Mouse (Mus musculus) forebrain, postnatal 0 days (tissue): ENCODE measurements at regions not wholly inside any gene's neighbourhood (a gene's known extent, or its start where the extent isn't known, plus 50 kb on each side); places are given as distances from the start of the nearest gene placed in this dataset.

Experiments
- ATAC-seq: fragments of 200-750 bp; cut with Nextera tagmentation; 2 replicates; pipeline ENCODE4 v1.8.0; 2017; ENCODE audit warnings: mild to moderate bottlenecking, moderate library complexity
- DNase-seq: peaks from one replicate; pipeline ENCODE4 v3.0.0-alpha.2; 2015
- H3K27ac ChIP-seq: fragments of 300-500 bp; sonication (generic); 2 replicates; pipeline ENCODE4 v1.5.1; 2014; ENCODE audit warnings: low read depth, mild to moderate bottlenecking, antibody characterized with exemption, low read length, moderate library complexity, mixed read lengths
- H3K27me3 ChIP-seq: fragments of 300-500 bp; sonication (generic); 2 replicates; pipeline ENCODE4 v1.6.1; 2014; ENCODE audit warnings: mild to moderate bottlenecking, low read length, mixed read lengths; ENCODE audit not compliant: insufficient read depth
- H3K36me3 ChIP-seq: fragments of 300-500 bp; sonication (generic); 2 replicates; pipeline ENCODE4 v1.6.1; 2014; ENCODE audit warnings: mild to moderate bottlenecking, moderate library complexity; ENCODE audit not compliant: insufficient read depth
- H3K4me1 ChIP-seq: fragments of 300-500 bp; sonication (generic); 2 replicates; pipeline ENCODE4 v1.6.1; 2014; ENCODE audit warnings: antibody characterized with exemption; ENCODE audit not compliant: insufficient read depth
- H3K4me2 ChIP-seq: fragments of 300-500 bp; sonication (generic); 2 replicates; pipeline ENCODE4 v1.6.1; 2014; ENCODE audit warnings: low read depth, mild to moderate bottlenecking, moderate library complexity
- H3K4me3 ChIP-seq: fragments of 300-500 bp; sonication (generic); 2 replicates; pipeline ENCODE4 v1.5.1; 2014; ENCODE audit warnings: low read depth, low read length, mixed read lengths
- H3K9ac ChIP-seq: fragments of 300-500 bp; sonication (generic); 2 replicates; pipeline ENCODE4 v1.6.1; 2014; ENCODE audit warnings: mild to moderate bottlenecking
- H3K9me3 ChIP-seq: fragments of 300-500 bp; sonication (generic); 2 replicates; pipeline ENCODE4 v1.6.1; 2016; ENCODE audit warnings: low read length
- CTCF ChIP-seq: sonication (generic); IDR thresholded peaks from 2 replicates; pipeline ENCODE4 v1.5.1; 2016; ENCODE audit warnings: antibody characterized with exemption, control low read depth, low read depth
- WGBS: fragments of 180-500 bp; shearing (Covaris S2); extraction: QIAGEN DNeasy Blood & Tissue Kit; methylation state at CpG from one replicate; pipeline ENCODE4 v1.1.7; 2014; 5-methylcytosine and 5-hydroxymethylcytosine counted together

DNA sequence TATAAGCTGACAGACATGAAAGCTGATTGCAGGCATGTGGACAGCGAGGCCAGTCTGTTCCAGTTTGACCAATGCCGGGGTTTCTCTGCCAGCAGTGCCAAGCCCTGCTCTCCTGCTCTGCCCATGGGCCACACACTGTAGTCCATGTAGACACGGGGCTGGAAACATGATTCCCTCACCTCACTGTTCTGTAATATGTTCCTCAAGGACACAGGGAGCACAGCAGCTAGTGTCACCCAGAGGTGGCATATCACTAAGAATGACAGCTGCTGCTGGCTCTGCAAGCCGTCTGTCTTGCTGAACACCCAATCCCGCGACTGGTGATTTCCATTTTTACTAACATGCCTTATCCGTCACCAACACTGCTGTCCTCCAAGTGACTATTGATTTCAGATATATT, 339.9 kb downstream of the Lpin1 start:
- WGBS, result 86% methylated on average over 7 of the region's 7 CpGs

DNA sequence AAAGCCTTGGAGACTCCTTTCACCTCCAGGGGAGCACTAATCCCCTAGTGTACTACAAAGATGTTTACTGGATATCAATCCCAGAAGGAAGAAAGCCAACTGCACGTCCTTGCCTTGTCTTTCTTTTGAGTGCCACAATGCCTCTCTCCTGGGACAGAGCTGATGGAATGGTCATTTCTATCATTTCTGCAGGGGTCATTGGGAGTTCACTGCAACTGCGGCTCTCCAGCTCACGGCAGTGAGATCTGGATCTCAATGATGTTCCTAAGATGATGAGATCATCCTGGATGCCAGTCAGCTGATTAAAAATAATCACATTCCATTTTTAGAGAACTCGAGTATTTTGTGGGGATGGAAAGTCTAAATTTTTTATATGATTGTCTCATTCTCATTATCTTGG, 341.1 kb downstream of the Lpin1 start:
- Histone ChIP-seq H3K27me3 (no peaks in the 10 kb centered on the region), H3K36me3 (no peaks in the 10 kb centered on the region), H3K4me3 (no peak overlapping the region), H3K9me3 (no peaks in the 10 kb centered on the region), H3K4me2 (no peak overlapping the region), H3K9ac (no peak overlapping the region), H3K4me1 (no peaks in the 10 kb centered on the region), H3K27ac (no peak overlapping the region)
- WGBS, result 60% methylated on average over 4 of the region's 4 CpGs
- DNase-seq (no peak), ATAC-seq (no peak)
- TF ChIP-seq CTCF, result no peak

More for the DNA sequence above, 339.9 kb downstream of the Lpin1 start:
- TF ChIP-seq CTCF, result no peak
- Histone ChIP-seq H3K4me1 (no peaks in the 10 kb centered on the region), H3K9me3 (no peaks in the 10 kb centered on the region), H3K4me3 (no peak overlapping the region), H3K36me3 (no peaks in the 10 kb centered on the region), H3K27me3 (no peaks in the 10 kb centered on the region), H3K27ac (no peak overlapping the region), H3K4me2 (no peak overlapping the region), H3K9ac (no peak overlapping the region)
- DNase-seq, result no peak
- ATAC-seq, result no peak; the same call in 1 of the 2 replicates

DNA sequence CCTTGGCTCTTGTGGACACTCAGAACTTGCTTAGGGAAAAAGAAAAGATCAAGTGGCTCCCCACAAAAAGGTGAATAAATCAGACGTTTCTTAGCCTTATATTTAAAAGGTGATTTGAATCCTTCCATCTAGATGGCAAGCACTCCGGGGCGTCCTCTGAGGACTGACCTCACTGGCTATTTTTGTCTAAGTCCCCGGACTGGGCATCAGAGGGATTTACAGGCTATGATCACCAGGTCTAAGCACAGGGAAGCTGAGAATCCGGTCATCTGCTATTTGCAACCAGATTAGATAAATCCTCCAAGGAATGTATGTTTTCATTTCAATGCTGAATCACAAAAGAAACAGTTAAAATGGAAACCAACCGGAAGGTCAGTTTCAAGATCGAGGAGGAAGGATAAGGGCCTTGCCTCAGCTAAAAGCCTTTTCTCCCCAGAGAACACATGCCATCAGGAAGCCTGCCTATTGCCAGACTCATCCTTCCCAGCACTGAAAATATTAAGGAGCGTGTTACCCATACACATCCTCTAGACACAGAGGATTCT, 342.1 kb downstream of the Lpin1 start:
- Histone ChIP-seq H3K9ac (no peak overlapping the region), H3K4me2 (no peak overlapping the region), H3K9me3 (no peaks in the 10 kb centered on the region), H3K4me1 (no peaks in the 10 kb centered on the region), H3K27ac (no peak overlapping the region), H3K36me3 (no peaks in the 10 kb centered on the region), H3K4me3 (no peak overlapping the region), H3K27me3 (no peaks in the 10 kb centered on the region)
- TF ChIP-seq CTCF, result no peak
- 68% methylated on average over 8 of the region's 8 CpGs for WGBS
- ATAC-seq, result no peak
- DNase-seq, result no peak

DNA sequence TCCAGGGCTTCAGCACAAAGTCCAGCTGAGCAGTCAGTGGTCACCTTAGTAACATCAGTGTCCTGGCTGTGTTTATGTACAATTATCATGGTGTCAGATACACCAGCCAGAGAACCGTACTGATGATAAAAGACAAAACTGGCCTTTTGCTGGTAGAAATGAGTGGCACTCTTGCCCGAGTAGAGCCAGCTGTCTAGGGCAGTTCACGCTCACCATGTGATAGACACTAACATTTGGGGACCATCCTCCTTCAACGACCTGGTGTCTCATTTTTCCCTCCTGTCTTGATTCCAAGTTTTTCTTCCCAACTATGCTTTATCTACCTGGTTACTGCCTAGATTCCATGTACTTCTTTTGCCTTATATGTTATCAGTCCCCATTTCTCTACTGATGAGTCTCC, 349.3 kb downstream of the Lpin1 start:
- 73% methylated on average over 4 of the region's 4 CpGs for WGBS
- no peak overlapping the region for H3K4me2 ChIP-seq
- no peak for DNase-seq
- H3K9me3 ChIP-seq, result no peaks in the 10 kb centered on the region
- H3K27me3 ChIP-seq, result no peaks in the 10 kb centered on the region
- H3K4me1 ChIP-seq, result peaks cover 9% of the 10 kb centered on the region; the same call in 1 of the 2 replicates
- no peak for ATAC-seq
- H3K9ac ChIP-seq, result no peak overlapping the region
- no peak overlapping the region for H3K27ac ChIP-seq
- no peaks in the 10 kb centered on the region for H3K36me3 ChIP-seq
- TF ChIP-seq CTCF, result no peak
- no peak overlapping the region for H3K4me3 ChIP-seq

DNA sequence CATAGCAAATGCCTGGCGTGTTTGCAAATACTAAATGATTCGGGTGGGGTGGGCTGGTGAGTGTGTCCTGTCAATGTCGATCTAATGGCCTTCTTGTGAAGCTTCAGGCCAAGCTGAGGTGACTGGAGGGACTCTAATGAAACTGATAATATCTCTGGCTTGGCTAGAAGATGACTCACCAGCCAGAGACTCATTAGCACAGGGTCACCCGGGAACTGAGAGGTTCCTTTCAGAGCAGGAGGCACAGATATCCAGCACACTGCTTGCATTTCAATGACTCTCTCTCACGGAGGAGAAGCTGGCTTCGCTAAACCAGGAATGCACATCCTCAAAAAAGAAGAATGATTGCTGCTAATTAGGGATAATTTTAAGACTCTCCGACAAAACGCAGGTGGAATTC, 349.8 kb downstream of the Lpin1 start:
- Histone ChIP-seq H3K4me1 (peaks cover 9% of the 10 kb centered on the region; the same call in 1 of the 2 replicates), H3K27me3 (no peaks in the 10 kb centered on the region), H3K9me3 (no peaks in the 10 kb centered on the region), H3K36me3 (no peaks in the 10 kb centered on the region), H3K4me2 (no peak overlapping the region), H3K4me3 (no peak overlapping the region), H3K9ac (no peak overlapping the region), H3K27ac (no peak overlapping the region)
- WGBS, result 36% methylated on average over 8 of the region's 8 CpGs
- DNase-seq, result peak; percentile 17
- TF ChIP-seq CTCF, result no peak
- ATAC-seq, result peak; percentile 61

DNA sequence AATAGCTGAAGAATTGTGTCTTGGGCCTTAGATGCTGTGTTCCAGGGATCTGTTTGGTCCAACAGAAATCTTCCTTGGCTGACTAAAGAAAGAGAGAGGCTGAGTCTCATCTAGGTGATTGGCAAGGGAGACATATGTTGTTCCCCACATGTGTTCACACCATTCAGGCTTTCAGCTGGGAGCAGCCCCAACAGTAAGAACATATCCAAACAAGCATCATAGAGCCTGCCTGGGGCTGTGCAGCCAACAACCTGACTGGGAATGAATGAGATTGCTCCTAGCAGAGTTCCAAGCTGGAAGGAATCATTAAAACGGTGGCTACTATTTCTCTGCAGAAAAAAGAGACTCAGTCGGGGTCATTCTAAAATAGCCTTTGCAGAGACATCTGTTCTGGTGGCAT, 350.3 kb downstream of the Lpin1 start:
- DNase-seq, result peak; percentile 13
- H3K4me1 ChIP-seq, result peaks cover 9% of the 10 kb centered on the region; the same call in 1 of the 2 replicates
- H3K4me2 ChIP-seq, result no peak overlapping the region
- no peak overlapping the region for H3K27ac ChIP-seq
- no peaks in the 10 kb centered on the region for H3K36me3 ChIP-seq
- no peak overlapping the region for H3K9ac ChIP-seq
- no peak for TF ChIP-seq CTCF
- peak; percentile 60 for ATAC-seq
- H3K27me3 ChIP-seq, result no peaks in the 10 kb centered on the region
- no peaks in the 10 kb centered on the region for H3K9me3 ChIP-seq
- 50% methylated on average over 2 of the region's 2 CpGs for WGBS
- no peak overlapping the region for H3K4me3 ChIP-seq

DNA sequence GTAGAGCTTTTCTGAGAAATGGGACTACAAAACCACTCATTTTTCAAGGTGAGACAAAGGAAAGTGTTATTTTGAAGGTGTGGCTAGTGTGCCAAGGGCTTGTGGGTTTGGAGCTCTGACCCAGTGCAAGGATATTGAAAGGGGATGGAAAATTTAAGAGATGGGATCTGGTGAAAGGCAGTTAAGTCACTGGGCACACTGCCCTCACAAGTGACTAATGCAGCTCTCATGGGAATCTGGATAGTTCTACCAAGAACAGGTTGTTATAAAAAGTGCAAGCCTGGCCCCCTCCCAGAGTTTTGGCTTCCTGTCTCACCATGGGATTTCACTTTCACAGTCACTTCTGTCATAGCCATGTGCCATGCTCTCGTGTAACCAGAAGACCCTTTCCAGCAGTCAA, 360.1 kb downstream of the Lpin1 start:
- 65% methylated on average over 1 of the region's 1 CpGs for WGBS
- TF ChIP-seq CTCF, result no peak
- no peak for ATAC-seq

DNA sequence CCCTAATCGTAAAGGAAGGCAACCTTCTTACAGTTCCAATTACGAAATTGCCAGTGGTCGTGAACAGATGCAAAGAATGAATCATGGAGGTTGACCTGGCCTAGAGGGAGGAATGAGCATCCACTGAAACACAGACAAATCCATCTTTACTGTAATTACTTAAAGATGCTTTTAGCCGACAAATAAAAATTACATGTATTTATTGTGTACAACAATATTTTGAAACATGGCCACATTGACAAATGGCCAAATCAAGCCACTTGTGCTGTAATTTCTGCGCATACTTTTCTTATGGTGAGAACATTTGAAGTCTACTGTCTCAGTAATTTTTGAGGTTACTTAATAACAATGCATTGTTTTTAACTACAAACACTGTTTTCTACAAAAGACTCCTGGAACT, 360.7 kb downstream of the Lpin1 start:
- no peaks in the 10 kb centered on the region for H3K9me3 ChIP-seq
- no peak for ATAC-seq
- H3K9ac ChIP-seq, result no peak overlapping the region
- TF ChIP-seq CTCF, result no peak
- H3K4me2 ChIP-seq, result no peak overlapping the region
- H3K4me1 ChIP-seq, result no peaks in the 10 kb centered on the region
- no peak overlapping the region for H3K4me3 ChIP-seq
- DNase-seq, result no peak
- no peaks in the 10 kb centered on the region for H3K36me3 ChIP-seq
- 96% methylated on average over 5 of the region's 5 CpGs for WGBS
- H3K27ac ChIP-seq, result no peak overlapping the region
- no peaks in the 10 kb centered on the region for H3K27me3 ChIP-seq

More for the DNA sequence above, 360.1 kb downstream of the Lpin1 start:
- Histone ChIP-seq H3K4me3 (no peak overlapping the region), H3K36me3 (no peaks in the 10 kb centered on the region), H3K27me3 (no peaks in the 10 kb centered on the region), H3K4me2 (no peak overlapping the region), H3K9me3 (no peaks in the 10 kb centered on the region), H3K9ac (no peak overlapping the region), H3K4me1 (no peaks in the 10 kb centered on the region), H3K27ac (no peak overlapping the region)
- DNase-seq, result no peak
